Mouse (Mus musculus) midbrain, embryonic 15.5 days (tissue): Measurements from ENCODE around the gene Nup93. TPM values are rescaled to one million over a fixed set of nuclear protein-coding genes. Genes with fewer than 3 reads are reported as not detected.
A peak's percentile ranks its signal among the peaks of the same experiment; 100 is the strongest.

Experiments
- ATAC-seq: fragments of 200-750 bp; cut with Nextera tagmentation; replicated peaks from 2 replicates; pipeline ENCODE4 v1.8.0; 2017; ENCODE audit warnings: moderate TSS enrichment
- H3K27ac ChIP-seq: fragments of 300-500 bp; sonication (generic); 2 replicates; pipeline ENCODE4 v1.5.1; 2015; ENCODE audit warnings: mild to moderate bottlenecking, inconsistent platforms
- H3K27me3 ChIP-seq: fragments of 300-500 bp; sonication (generic); replicated peaks from 2 replicates; pipeline ENCODE4 v1.6.1; 2015; ENCODE audit warnings: inconsistent platforms
- H3K36me3 ChIP-seq: fragments of 300-500 bp; sonication (generic); replicated peaks from 2 replicates; pipeline ENCODE4 v1.6.1; 2015; ENCODE audit warnings: inconsistent platforms
- H3K4me1 ChIP-seq: fragments of 300-500 bp; sonication (generic); 2 replicates; pipeline ENCODE4 v1.6.1; 2015; ENCODE audit warnings: inconsistent platforms
- H3K4me2 ChIP-seq: fragments of 300-500 bp; sonication (generic); 2 replicates; pipeline ENCODE4 v1.6.1; 2015; ENCODE audit warnings: inconsistent platforms, mild to moderate bottlenecking, moderate library complexity
- H3K4me3 ChIP-seq: fragments of 300-500 bp; sonication (generic); 2 replicates; pipeline ENCODE4 v1.5.1; 2015; ENCODE audit warnings: mild to moderate bottlenecking, inconsistent platforms
- H3K9ac ChIP-seq: fragments of 300-500 bp; sonication (generic); 2 replicates; pipeline ENCODE4 v1.6.1; 2015; ENCODE audit warnings: mild to moderate bottlenecking, inconsistent platforms
- H3K9me3 ChIP-seq: fragments of 300-500 bp; sonication (generic); 2 replicates; pipeline ENCODE4 v1.6.1; 2016; ENCODE audit warnings: inconsistent platforms
- WGBS: fragments of 180-500 bp; shearing (Covaris S2); methylation state at CpG from one replicate; pipeline ENCODE4 v1.1.7; 2015; ENCODE audit warnings: mixed read lengths; 5-methylcytosine and 5-hydroxymethylcytosine counted together
- polyA plus RNA-seq: library from polyadenylated mRNA; unstranded; fragments of >200 nt; fragmentation: Nextera tagmentation; extraction: Ambion mirVana; gene quantifications from 2 replicates; pipeline ENCODE4 v1.2.1, GENCODE M21; 2015

Gene Nup93
- polyA plus RNA-seq, 1 experiment from 2014 or later = 63.4 TPM

GRCm38 (mm10) chr8:94280001-94280613 is 65.7 kb downstream of the Nup93 start:
- 72% methylated on average over 5 of the region's 5 CpGs for WGBS
- no peaks in the 10 kb centered on the region for H3K36me3 ChIP-seq
- no peaks in the 10 kb centered on the region for H3K9me3 ChIP-seq
- ATAC-seq = no peak
- H3K4me1 ChIP-seq = no peaks in the 10 kb centered on the region
- no peak overlapping the region for H3K4me3 ChIP-seq
- H3K9ac ChIP-seq = no peak overlapping the region
- no peak overlapping the region for H3K27ac ChIP-seq
- H3K27me3 ChIP-seq = no peaks in the 10 kb centered on the region
- H3K4me2 ChIP-seq = no peak overlapping the region

DNA sequence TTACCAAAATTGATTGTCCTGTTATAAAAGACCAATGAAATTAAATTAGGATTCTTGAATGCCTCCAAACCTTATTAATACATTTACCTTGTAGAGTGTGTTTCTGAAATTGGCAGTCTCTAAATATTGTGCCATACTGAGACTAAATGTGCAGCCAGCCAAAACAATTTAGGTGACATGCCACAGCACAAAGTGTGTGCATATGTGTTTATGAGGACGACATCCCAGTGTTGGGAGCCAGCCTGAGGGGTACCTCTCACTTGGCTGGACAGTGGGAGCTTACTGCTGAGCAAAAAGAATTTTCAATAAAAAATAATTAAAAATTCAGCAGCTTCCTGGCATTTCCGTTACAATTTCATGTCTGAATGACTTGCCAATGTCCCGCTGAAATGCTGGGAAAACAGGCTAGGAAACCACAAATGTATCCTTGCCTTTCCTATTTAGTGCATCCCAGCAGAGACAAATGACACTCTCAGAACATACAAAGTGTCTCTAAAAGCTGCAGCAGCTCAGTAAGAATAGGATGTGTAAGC is 68.2 kb downstream of the Nup93 start:
- no peaks in the 10 kb centered on the region for H3K4me1 ChIP-seq
- H3K9me3 ChIP-seq = no peaks in the 10 kb centered on the region
- H3K4me2 ChIP-seq = no peak overlapping the region
- ATAC-seq = no peak
- H3K27me3 ChIP-seq = no peaks in the 10 kb centered on the region
- no peak overlapping the region for H3K27ac ChIP-seq
- H3K9ac ChIP-seq = no peak overlapping the region
- WGBS = 80% methylated on average over 3 of the region's 3 CpGs
- no peaks in the 10 kb centered on the region for H3K36me3 ChIP-seq
- no peak overlapping the region for H3K4me3 ChIP-seq

DNA sequence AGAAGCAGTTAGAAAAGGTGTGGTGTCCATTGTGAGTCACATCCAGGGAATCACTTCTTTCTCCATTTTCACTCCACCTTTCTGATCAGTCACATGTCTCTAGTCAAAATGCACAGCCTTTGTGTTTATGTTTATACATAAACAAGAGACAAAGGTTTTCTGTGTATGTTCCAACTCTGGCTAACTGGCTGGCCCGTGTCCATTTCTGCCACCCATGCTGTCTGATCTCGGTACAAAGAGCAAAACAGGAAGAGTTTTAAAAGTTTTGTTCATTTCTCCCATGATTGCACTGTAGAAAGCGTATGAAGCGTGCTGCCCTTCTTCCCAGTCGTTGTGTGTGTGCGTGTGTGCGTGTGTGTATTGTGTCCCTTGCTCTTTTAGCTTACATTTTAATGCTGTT is 69.8 kb downstream of the Nup93 start:
- no peak overlapping the region for H3K4me3 ChIP-seq
- no peak for ATAC-seq
- H3K9me3 ChIP-seq = no peaks in the 10 kb centered on the region
- no peak overlapping the region for H3K4me2 ChIP-seq
- H3K27me3 ChIP-seq = no peaks in the 10 kb centered on the region
- no peak overlapping the region for H3K27ac ChIP-seq
- no peaks in the 10 kb centered on the region for H3K4me1 ChIP-seq
- 89% methylated on average over 7 of the region's 7 CpGs for WGBS
- H3K36me3 ChIP-seq = no peaks in the 10 kb centered on the region
- H3K9ac ChIP-seq = no peak overlapping the region

- Histone ChIP-seq H3K9me3 (no peaks in the 10 kb centered on the region), H3K4me2 (no peak overlapping the region), H3K9ac (no peak overlapping the region), H3K27ac (no peak overlapping the region), H3K27me3 (no peaks in the 10 kb centered on the region), H3K4me1 (peaks cover 4% of the 10 kb centered on the region; the same call in 1 of the 2 replicates), H3K36me3 (peaks cover 11% of the 10 kb centered on the region; the same call in 1 of the 2 replicates), H3K4me3 (no peak overlapping the region)
- ATAC-seq = no peak
- 95% methylated on average over 5 of the region's 5 CpGs for WGBS
These were observed 76.2 kb downstream of the Nup93 start for GRCm38 (mm10) chr8:94290606-94291005.

DNA sequence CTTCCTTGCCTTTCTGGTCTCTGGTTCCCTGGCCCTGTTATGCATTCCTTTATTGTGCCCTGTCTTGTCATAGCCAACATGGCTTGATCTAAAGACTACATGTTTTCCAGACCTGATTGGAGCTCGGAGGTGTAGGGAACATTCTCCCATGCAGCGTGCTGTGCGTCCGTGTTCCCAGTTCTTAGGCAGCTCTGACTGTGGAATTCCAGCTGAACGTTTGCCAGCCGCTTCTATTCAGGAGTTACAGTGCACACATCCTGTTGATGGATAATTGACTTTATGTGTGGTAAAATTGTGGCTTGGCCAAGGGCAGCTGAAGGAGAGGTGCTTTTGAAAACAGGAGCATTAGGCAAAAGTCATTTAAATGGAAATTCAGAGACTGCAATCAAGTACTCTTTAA is 77.7 kb downstream of the Nup93 start:
- Histone ChIP-seq H3K4me1 (peaks cover 7% of the 10 kb centered on the region; the same call in 1 of the 2 replicates), H3K4me3 (no peak overlapping the region), H3K9me3 (no peaks in the 10 kb centered on the region), H3K27me3 (no peaks in the 10 kb centered on the region), H3K4me2 (no peak overlapping the region), H3K9ac (no peak overlapping the region), H3K27ac (peak overlapping the region; percentile 55; the same call in 1 of the 2 replicates), H3K36me3 (peaks cover 11% of the 10 kb centered on the region; the same call in 1 of the 2 replicates)
- no peak for ATAC-seq
- 75% methylated on average over 6 of the region's 6 CpGs for WGBS

DNA sequence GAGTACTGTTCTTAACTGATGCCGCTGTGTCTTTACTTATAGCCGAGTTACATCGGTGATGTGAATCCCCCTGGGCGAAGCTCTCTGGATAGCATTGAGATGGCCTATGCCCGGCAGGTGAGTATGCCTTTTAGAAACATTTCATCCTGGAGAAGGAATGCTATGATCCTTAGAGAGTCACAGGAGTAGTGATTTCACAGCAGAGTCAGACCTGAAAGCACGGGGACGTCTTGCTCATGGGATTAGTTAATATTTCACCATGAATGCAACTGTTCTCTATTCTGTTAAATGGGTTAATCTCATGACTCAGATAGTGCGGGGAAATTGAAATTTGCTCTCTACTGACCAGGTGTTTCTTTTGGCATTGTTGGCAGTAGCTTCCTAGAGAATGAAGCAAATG is 78.3 kb downstream of the Nup93 start:
- peaks cover 11% of the 10 kb centered on the region; the same call in 1 of the 2 replicates for H3K36me3 ChIP-seq
- no peak overlapping the region for H3K4me3 ChIP-seq
- H3K9ac ChIP-seq = no peak overlapping the region
- H3K4me2 ChIP-seq = no peak overlapping the region
- no peak for ATAC-seq
- H3K27ac ChIP-seq = no peak overlapping the region
- no peaks in the 10 kb centered on the region for H3K9me3 ChIP-seq
- H3K4me1 ChIP-seq = peaks cover 7% of the 10 kb centered on the region; the same call in 1 of the 2 replicates
- H3K27me3 ChIP-seq = no peaks in the 10 kb centered on the region
- 90% methylated on average over 8 of the region's 8 CpGs for WGBS

DNA sequence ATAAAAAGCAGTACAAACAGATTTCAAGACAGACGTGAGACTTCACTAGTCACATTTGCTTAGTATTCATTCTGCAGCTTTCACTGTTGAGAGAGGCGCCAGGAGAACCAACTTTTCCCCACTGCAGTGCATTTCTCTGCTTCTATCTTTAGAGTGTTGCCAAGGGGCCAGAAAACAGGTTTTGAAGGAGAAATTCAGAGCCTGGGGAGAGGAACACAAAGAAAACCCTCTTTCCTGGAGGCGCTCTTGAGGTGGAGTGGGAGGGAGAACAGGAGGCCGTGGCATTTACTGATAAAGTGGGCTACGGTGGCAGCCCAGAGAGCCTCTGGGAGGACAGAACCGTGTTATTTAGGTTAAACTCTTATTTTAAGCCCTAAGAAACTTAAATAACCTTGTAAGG is 81.3 kb downstream of the Nup93 start:
- H3K4me3 ChIP-seq = no peak overlapping the region
- no peak overlapping the region for H3K4me2 ChIP-seq
- H3K36me3 ChIP-seq = peaks cover 12% of the 10 kb centered on the region; the same call in 1 of the 2 replicates
- no peak overlapping the region for H3K9ac ChIP-seq
- H3K9me3 ChIP-seq = no peaks in the 10 kb centered on the region
- peaks cover 7% of the 10 kb centered on the region; the same call in 1 of the 2 replicates for H3K4me1 ChIP-seq
- H3K27ac ChIP-seq = no peak overlapping the region
- no peak for ATAC-seq
- 77% methylated on average over 6 of the region's 6 CpGs for WGBS
- no peaks in the 10 kb centered on the region for H3K27me3 ChIP-seq

DNA sequence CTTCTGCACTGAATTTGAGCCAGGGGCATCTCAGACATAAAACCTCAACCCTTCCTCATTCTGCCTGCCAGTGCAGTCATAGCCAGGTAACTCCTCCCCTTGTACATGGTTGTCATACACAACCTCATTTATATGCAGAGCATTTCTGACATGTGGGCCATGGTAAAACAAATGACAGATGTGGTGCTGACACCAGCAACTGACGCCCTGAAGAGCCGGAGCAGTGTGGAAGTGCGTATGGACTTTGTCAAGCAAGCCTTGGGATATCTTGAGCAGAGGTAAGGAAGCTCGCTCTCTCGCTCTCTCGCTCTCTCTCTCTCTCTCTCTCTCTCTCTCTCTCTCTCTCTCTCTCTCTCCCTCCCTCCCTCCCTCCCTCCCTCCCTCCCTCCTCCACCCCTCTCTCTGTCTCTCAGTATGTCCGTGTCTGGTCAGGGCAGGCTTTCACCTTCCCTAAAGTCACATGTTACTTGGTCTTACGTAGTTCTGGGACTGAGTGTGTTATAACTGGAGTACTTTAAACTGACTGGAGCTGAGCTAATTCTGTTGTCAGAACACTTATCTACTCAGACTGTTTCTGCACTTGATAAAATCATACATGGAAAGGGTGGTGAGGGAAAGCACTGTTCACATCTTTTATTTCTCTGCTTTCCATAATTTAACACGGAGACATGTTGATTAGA is 82.1 kb downstream of the Nup93 start:
- Histone ChIP-seq H3K27me3 (no peaks in the 10 kb centered on the region), H3K36me3 (peaks cover 15% of the 10 kb centered on the region; the same call in 1 of the 2 replicates), H3K9me3 (no peaks in the 10 kb centered on the region), H3K9ac (no peak overlapping the region), H3K4me2 (no peak overlapping the region), H3K4me1 (peaks cover 7% of the 10 kb centered on the region; the same call in 1 of the 2 replicates), H3K4me3 (no peak overlapping the region), H3K27ac (no peak overlapping the region)
- ATAC-seq = no peak
- WGBS = 82% methylated on average over 9 of the region's 9 CpGs

DNA sequence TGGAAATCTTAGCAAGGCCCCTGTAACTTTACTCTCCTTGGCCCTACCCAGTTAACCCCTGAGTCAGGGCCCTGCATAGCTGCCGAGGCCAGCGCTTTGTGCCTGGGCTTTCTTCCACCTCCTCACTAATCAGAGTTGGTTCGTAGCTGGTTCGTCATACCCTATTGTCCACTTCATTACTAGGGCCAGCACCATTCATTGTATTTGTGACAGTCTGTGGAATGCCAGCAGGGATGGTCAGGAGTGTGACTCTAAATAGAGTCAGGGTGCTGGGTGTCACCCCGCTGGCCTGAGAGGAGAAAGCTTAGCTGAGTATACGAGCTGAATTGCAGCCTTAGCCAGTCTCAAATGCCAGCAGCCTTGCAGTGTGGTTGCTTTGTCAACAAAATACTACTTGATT is 82.7 kb downstream of the Nup93 start:
- no peak overlapping the region for H3K9ac ChIP-seq
- H3K4me1 ChIP-seq = peaks cover 5% of the 10 kb centered on the region; the same call in 1 of the 2 replicates
- no peaks in the 10 kb centered on the region for H3K27me3 ChIP-seq
- H3K27ac ChIP-seq = no peak overlapping the region
- ATAC-seq = no peak
- 61% methylated on average over 6 of the region's 6 CpGs for WGBS
- H3K4me2 ChIP-seq = no peak overlapping the region
- no peaks in the 10 kb centered on the region for H3K9me3 ChIP-seq
- H3K36me3 ChIP-seq = peaks cover 20% of the 10 kb centered on the region; the same call in 1 of the 2 replicates
- no peak overlapping the region for H3K4me3 ChIP-seq

DNA sequence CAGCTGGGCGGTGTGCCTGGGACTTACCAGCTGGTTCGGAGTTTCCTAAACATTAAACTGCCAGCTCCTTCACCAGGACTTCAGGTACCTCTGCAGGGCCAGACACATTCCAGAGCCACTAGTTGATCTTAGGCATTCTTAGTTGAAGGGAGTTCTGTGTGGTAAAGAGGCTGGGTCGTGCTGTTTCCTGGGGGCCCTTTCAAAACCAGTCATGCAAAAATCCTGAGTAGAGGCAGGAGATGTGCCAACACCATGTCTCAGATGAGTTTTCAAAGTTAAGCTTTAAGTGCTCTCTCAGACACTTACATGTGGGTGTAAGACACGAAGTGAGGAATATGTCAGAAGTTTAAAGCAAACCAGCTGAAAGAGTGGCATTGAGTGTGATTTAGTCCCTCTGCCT is 86.4 kb downstream of the Nup93 start:
- Histone ChIP-seq H3K27ac (no peak overlapping the region), H3K27me3 (no peaks in the 10 kb centered on the region), H3K4me3 (no peak overlapping the region), H3K9ac (no peak overlapping the region), H3K4me1 (0 out of 2 replicates have a peak, but pooled peaks cover 4% of the 10 kb centered on the region), H3K4me2 (no peak overlapping the region), H3K9me3 (no peaks in the 10 kb centered on the region), H3K36me3 (peaks cover 30% of the 10 kb centered on the region; the same call in 1 of the 2 replicates)
- 69% methylated on average over 4 of the region's 4 CpGs for WGBS
- no peak for ATAC-seq

DNA sequence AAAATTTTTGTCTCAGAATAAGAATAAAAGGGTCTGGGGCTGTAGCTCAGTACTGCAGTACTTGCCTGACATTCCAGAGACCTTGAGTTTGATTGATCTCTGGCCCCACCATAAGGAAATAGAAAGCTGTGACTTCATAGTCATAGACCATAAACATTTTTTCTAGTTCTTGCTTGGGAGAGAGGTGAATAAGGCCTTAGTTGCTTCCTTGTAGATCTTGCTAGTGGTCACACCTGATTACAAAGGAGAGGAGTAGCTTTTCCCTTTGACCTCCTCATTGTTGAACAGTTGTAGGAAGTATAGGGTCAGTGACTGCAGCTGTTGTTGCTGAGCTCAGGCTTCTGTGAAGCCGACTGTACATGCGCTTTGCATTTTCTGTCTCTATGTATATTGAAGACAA is 90.0 kb downstream of the Nup93 start:
- Histone ChIP-seq H3K9ac (no peak overlapping the region), H3K9me3 (no peaks in the 10 kb centered on the region), H3K4me2 (no peak overlapping the region), H3K4me3 (no peak overlapping the region), H3K4me1 (no peaks in the 10 kb centered on the region), H3K36me3 (peaks cover 54% of the 10 kb centered on the region), H3K27me3 (no peaks in the 10 kb centered on the region), H3K27ac (no peak overlapping the region)
- ATAC-seq = no peak
- 95% methylated on average over 2 of the region's 2 CpGs for WGBS

- WGBS = 93% methylated on average over 7 of the region's 7 CpGs
- Histone ChIP-seq H3K27me3 (no peaks in the 10 kb centered on the region), H3K9me3 (no peaks in the 10 kb centered on the region)
These were observed 92.7 kb downstream of the Nup93 start for GRCm38 (mm10) chr8:94306989-94307513.

More at GRCm38 (mm10) chr8:94306989-94307513, 92.7 kb downstream of the Nup93 start:
- no peak overlapping the region for H3K4me3 ChIP-seq
- H3K4me1 ChIP-seq = no peaks in the 10 kb centered on the region
- no peak overlapping the region for H3K9ac ChIP-seq
- H3K36me3 ChIP-seq = peaks cover 68% of the 10 kb centered on the region
- ATAC-seq = no peak
- no peak overlapping the region for H3K4me2 ChIP-seq
- H3K27ac ChIP-seq = no peak overlapping the region
